Mouse (Mus musculus): ENCODE results near the gene Dido1. TPM values are rescaled to one million over a fixed set of nuclear protein-coding genes. Genes with fewer than 3 reads are reported as not detected.

The Dido1 gene
- 12.2 and 13.5 TPM in 2 replicates for polyA plus RNA-seq (2012; rRNA removed)

DNA sequence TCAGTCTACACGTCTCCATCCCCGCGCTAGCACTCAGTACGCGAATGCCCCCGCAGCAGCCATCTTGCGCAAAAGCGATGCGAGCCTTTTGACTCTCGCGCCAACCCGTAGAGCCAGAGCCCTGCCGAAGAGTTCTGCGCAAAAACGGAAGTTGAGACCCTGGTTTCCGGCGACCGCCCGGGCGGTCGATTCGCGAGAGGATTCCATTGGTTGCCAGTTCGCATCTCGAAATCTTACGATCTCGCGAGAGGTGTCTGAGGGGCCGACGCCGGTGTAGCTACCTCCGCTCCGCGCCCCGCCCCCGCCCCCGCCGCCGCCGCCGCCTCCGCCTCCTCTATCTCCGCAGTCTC, at the start of gene Dido1, which contains the start of gene Gid8:
Gene Dido1, minus strand, starts transcription at position 77 of the 350 bp plus-strand sequence.
Gene Gid8, plus strand, starts transcription at position 195 of the 350 bp plus-strand sequence.

DNA sequence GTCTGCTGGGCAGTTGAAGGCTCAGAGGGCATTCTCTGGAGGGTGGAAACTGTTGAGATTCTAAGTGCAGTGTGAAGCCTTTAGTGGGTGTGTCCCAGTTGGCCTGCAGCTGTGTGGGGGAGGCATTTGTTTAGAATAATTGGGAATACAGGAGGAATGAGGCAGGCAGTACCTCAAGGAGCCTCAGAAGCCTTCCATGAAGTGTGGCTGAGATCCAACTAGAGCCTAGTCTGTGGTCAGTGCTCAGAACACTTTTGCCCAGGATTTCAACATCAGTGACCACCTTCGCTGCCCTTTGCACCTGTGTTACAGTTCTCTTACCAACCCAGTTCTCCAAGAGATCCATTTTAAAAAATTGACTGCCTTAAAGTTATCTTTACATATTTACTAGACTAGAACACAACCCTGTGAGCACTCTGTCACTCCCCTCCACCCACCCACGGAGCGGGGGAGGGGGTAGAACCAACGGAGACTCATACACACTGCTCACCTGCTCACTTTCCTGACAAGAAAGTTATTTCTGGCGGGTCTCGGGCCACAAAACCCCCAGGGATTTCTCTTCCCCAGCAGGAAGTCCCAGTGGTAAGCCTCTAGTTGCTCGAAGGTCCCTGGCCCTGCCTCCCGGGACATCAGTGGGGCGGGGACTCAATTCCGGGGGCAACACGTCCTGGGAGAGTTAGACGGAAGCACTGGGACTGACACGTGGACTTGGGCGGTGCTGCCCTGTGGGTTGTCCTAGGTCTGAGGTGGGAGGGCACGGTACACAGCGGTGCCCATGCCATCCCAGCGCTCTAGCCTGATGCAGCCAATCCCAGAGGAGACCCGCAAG, 15.0 kb upstream of the Dido1 start, which contains the start of gene Slc17a9:
Gene Slc17a9, plus strand, starts transcription at position 679 of the 829 bp plus-strand sequence.

DNA sequence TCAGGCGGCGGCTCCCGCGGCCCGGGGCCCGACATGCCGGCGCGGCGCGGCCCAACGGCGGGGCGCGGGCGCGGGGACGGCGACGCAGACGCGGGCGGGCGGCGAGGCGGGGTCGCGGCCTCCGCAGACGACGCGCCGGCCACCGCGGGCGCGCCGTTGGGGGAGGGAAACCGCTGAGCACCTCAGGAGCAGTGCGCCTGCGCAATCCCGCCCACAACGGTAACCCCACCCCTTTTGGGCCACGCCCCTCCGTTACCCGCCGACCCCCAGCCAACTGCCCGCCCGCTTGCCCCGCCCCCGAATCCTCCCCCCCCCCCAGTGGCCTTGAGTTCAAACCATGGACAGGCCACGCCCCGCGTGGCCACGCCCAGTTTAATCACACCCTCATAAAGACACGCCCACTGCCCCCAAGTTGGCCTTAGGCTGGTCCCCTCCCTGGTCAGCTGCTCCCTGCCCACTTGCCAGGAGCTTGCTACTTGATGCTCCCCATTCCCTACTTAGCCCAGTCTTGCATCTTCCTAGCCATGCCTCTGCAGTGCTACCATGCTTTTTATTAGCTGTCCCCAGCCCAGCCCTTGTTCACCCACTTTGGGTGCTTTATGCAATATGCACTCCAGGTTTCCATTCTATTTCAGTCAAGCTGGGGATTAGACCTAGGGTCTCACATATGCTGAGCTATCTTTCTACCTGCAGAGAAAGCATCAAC, 67.1 kb downstream of the Dido1 start, which contains the start of gene Tcfl5:
Gene Tcfl5, minus strand, starts transcription at position 154 of the 706 bp plus-strand sequence.

Other genes with a start within 250 kb of the Dido1 start
- gene Ntsr1, start 210.0 kb downstream of the Dido1 start, polyA plus RNA-seq (2012; rRNA removed): 0.02 and 0.03 TPM in 2 replicates
- 11.1 and 11.2 TPM in 2 replicates for gene Mrgbp, start 128.7 kb downstream of the Dido1 start, polyA plus RNA-seq (2012; rRNA removed)
- 27.8 and 27.9 TPM in 2 replicates for gene Ogfr, start 120.8 kb downstream of the Dido1 start, polyA plus RNA-seq (2012; rRNA removed)
- 0.59 and 0.95 TPM in 2 replicates for gene Col9a3, start 112.2 kb downstream of the Dido1 start, polyA plus RNA-seq (2012; rRNA removed)
- gene Tcfl5, start 67.3 kb downstream of the Dido1 start, polyA plus RNA-seq (2012; rRNA removed): 0.16 and 0.22 TPM in 2 replicates
- 79.5 and 97.1 TPM in 2 replicates for gene Gid8, start 118 bp upstream of the Dido1 start, polyA plus RNA-seq (2012; rRNA removed)
- 6.7 and 7.2 TPM in 2 replicates for gene Slc17a9, start 15.3 kb upstream of the Dido1 start, polyA plus RNA-seq (2012; rRNA removed)
- not detected in 2 replicates for gene Bhlhe23, start 66.9 kb upstream of the Dido1 start, polyA plus RNA-seq (2012; rRNA removed)
- 15.9 and 21.3 TPM in 2 replicates for gene Ythdf1, start 210.9 kb upstream of the Dido1 start, polyA plus RNA-seq (2012; rRNA removed)
- not detected in 2 replicates for gene Birc7, start 219.0 kb upstream of the Dido1 start, polyA plus RNA-seq (2012; rRNA removed)
- gene Nkain4, start 244.7 kb upstream of the Dido1 start, polyA plus RNA-seq (2012; rRNA removed): 0.67 and 1.0 TPM in 2 replicates

All from liver, embryonic 14 days (tissue).